Mouse (Mus musculus) common myeloid progenitor, adult 5-6 weeks (primary cell): ENCODE data around the gene Qpctl. TPM values are rescaled to one million over a fixed set of nuclear protein-coding genes. Genes with fewer than 3 reads are reported as not detected.
"Not testable (repeated sequence)": the region's sequence is repeated elsewhere in the genome, so short reads cannot be mapped to it uniquely, and the experiment has no call there.

Source experiments
- ATAC-seq: replicated peaks from 2 replicates; pipeline ENCODE4 v1.8.0; 2016; ENCODE audit warnings: low read depth, mild to moderate bottlenecking, moderate TSS enrichment, inconsistent platforms; ENCODE audit not compliant: poor library complexity, severe bottlenecking
- total RNA-seq: library from RNA; stranded (forward); fragments of 200-1000, 187-1606 nt; gene quantifications from 2 replicates; pipeline ENCODE4 v1.2.3, GENCODE M21; 2017

The Qpctl gene
- total RNA-seq, 1 experiment from 2014 or later: 5.4 TPM

DNA sequence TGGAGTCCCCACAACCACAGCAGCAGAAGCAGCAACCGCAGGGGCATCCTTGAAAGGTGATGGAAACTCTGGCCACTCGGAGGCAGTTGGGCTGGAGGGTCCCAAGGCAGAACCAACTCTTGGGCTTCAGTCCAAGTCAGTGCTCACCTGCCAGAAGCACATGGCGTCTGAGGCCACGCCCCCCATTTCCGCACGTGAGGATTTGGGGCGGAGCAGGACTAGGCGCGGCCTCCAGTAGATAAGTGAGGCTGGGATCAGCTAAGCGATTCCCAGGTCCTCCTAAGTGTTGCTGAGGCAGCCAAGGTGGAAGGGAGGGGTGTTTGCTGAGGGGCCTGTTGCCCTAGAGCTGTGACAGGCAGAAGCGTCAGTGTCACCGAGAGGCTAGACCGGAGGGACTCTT lies 15.9 kb upstream of the Qpctl start:
- peak; percentile 49 for ATAC-seq

- ATAC-seq: peak; percentile 35; the same call in 1 of the 2 replicates
Observed at GRCm38 (mm10) chr7:19164189-19164588, 15.1 kb upstream of the Qpctl start.

DNA sequence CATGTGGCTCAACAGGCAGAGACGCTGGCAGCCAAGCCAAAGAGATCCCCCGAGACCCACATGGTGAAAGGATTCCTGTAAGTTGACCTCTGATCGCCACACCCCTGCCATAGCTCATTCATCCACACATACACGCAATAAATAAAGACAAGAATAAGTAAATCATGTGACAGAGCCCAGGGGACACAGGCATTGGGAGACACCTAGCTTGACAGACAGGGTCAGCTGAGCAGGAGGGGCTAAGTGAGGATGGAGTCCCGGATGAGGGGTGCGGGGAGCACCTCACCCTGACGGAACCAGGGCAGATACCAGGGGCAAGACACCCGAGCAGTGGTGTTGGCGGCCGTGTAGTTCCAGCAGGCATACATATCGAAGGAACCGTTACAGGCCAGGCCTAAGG lies 14.7 kb upstream of the Qpctl start:
- no peak for ATAC-seq

DNA sequence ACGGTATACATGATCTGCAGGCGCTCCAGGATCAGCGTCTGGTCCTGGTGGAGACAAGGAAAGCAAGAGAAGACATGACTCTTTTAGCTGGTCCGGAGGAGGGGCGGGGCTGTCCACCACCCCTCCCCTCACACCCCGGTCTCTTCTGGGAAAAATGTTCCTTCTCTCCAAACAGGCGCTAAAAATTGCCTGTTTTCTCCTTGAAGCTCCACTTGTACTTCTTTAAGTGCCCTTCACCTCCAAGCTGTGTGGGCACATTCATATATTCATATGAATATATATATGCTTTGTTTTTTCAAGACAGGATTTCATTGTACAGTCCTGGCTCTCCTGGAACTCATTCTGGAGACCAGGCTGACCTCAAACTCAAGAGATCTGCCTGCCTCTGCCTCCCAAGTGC lies 13.8 kb upstream of the Qpctl start:
- ATAC-seq: no peak

GRCm38 (mm10) chr7:19160115-19160514 lies 11.0 kb upstream of the Qpctl start:
- no peak for ATAC-seq

GRCm38 (mm10) chr7:19159411-19159810 lies 10.3 kb upstream of the Qpctl start:
- no peak for ATAC-seq

- no peak for ATAC-seq
Observed at GRCm38 (mm10) chr7:19158601-19159000, 9.5 kb upstream of the Qpctl start.

- ATAC-seq: peak; percentile 96
Observed at GRCm38 (mm10) chr7:19157160-19157800, 8.2 kb upstream of the Qpctl start.

- ATAC-seq: no peak
Observed at GRCm38 (mm10) chr7:19155825-19156475, 6.9 kb upstream of the Qpctl start.

- no peak for ATAC-seq
Observed at GRCm38 (mm10) chr7:19154796-19155195, 5.7 kb upstream of the Qpctl start.

DNA sequence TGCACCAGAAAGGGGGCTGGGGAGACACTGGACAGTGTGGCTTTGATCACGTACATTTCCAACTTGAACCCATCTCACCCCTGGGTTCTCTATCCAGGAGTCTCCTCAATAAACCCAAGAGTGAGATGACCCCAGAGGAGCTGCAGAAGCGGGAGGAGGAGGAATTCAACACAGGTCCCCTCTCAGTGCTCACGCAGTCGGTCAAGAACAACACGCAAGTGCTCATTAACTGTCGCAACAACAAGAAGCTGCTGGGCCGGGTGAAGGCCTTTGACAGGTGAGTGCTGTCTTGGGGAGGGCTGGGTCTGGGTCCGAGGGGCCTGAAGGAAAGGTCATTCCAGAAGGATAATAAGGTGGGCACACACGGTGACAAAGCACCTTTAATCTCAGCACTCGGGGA lies 2.0 kb upstream of the Qpctl start:
- ATAC-seq: not testable (repeated sequence)

DNA sequence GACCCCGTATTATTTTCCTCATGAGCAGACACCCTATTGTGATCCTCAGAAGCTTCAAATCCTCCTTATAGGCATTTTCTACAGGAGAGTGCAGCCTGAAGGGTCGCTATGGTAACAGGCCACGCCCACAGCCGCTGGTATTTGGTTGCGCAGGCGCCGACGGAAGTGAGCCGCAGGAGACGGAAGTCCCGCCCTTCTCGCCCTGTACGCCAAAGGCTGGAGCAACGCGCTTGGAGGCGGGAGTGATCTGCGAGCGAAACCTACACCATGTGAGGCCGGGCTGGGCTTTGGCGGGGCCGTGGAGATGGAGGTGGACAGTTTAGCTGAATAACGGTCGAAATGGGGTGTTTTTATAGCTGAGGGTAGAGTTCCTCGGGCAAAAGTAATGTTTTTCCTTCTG lies 535 bp upstream of the Qpctl start, which contains the start of gene Snrpd2:
Gene Snrpd2, plus strand, starts transcription at position 97 of the 400 bp plus-strand sequence.
- ATAC-seq: peak; percentile 78

DNA sequence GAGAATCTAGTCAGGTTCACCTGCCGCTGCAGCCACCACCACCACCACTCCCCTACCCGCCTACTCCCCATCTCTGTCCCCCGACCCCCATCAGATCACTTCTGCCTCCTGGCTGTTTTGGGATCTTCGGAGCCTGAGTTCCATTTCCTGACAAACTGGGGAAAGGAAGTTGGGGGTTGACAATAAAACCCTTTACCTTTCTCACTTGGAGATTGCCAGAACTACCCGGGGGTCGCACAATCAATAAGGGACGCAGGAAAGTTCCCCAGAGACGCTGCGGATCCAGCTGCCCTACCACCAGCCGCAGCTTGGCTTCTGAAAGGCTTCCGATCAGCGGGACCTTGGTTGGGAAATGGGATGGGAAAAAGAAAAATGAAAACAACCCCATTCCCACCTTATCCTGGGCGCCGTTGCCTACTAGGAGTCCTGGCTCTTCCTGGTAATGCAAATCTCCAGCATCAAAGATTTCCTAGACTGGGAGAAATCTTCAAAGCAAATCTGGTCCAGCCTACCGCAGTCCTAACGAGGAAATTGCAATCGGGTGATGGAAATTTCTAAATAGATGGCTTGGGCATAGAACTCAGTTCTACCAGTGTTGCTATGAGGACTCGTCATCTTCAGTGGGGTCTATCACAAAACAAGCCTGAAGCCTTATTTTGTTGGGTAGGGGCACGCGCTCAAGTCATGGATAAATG lies 764 bp downstream of the Qpctl start:
- ATAC-seq: no peak

- no peak for ATAC-seq
Observed at GRCm38 (mm10) chr7:19147497-19148045, 1.5 kb downstream of the Qpctl start.

DNA sequence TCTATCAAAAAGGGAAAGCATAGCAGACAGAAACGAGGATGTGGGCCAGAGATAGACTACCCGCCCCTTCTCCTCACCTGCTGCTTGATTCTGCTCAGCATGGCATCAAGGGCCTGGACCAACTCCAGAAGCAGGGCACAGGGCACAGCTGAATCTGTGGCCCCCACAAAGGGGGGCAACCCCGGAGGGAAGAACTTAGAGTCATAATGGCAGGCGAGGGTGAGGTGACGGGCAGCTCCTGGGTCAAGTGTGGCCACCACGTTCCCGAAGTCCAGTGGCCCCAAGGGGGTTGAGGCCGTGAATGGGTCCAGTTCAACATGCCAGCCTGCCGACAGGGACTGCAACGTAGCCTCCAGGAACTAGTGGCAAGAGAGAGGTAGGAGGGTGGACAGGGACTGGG lies 2.3 kb downstream of the Qpctl start:
- no peak for ATAC-seq

GRCm38 (mm10) chr7:19137380-19137779 lies 11.7 kb downstream of the Qpctl start:
- peak; percentile 65; the same call in 1 of the 2 replicates for ATAC-seq

GRCm38 (mm10) chr7:19136673-19137334 lies 12.3 kb downstream of the Qpctl start:
- ATAC-seq: peak; percentile 33; the same call in 1 of the 2 replicates

GRCm38 (mm10) chr7:19136168-19136567 lies 12.9 kb downstream of the Qpctl start:
- ATAC-seq: no peak

DNA sequence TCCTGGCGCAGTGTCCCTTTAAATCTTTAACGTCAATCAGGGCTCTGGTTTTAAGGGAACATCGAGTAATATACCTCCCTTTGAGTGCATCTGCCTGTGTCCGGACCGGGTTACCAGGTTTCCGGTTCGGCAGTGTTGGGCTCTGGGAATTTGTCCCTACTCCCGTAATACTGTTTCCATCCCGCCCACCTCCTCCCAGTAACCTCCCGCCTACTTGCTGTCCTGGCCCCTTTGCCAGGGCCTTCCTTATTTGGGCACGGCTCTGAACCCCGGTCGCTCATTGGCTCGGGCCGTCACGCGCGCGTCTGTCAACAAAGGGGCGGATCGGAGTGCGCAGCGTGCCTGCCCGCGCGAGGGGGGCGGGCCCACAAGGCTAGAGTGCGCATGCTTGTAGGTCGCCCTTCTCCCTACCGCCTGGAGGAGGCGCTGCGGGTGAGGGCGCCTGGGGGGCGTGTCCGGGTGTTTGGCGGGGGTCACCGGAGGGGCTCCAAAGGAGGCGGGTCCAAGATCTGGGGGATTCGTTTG lies 17.7 kb downstream of the Qpctl start:
- ATAC-seq: peak; percentile 99

DNA sequence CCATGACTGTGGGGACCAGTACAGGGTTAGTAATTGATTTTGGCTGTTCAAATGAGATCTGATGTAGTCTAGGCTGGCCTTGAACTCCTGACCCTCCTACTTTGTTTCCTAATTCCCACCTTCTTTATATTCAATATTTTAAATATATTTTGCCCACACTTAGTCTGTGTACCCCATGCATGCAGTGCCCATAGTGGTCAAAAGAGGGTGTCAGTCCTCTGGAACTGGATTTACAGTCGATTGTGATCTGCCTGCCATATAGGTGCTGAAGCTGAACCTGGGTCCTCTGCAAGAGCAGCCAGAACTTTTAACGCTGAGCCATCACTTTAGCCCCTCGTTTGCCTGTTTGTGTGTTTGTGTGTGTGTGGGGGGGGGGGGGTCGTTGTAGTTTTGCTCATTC lies 18.4 kb downstream of the Qpctl start:
- no peak for ATAC-seq
